Mouse (Mus musculus) Muller cell, postnatal 12 days (primary cell): Measurements from ENCODE around the gene AF067061.
"Not testable (repeated sequence)": the region's sequence is repeated elsewhere in the genome, so short reads cannot be mapped to it uniquely, and the experiment has no call there.

Source experiments
- DNase-seq: peaks from one replicate; pipeline ENCODE4 v3.0.0-alpha.2; 2015; ENCODE audit errors: inconsistent ontology term

The AF067061 gene

GRCm38 (mm10) chr13:120262870-120263269 lies at the start of gene AF067061:
AF067061 (plus strand) TSS chr13:120263114.
- not testable (repeated sequence) for DNase-seq

DNA sequence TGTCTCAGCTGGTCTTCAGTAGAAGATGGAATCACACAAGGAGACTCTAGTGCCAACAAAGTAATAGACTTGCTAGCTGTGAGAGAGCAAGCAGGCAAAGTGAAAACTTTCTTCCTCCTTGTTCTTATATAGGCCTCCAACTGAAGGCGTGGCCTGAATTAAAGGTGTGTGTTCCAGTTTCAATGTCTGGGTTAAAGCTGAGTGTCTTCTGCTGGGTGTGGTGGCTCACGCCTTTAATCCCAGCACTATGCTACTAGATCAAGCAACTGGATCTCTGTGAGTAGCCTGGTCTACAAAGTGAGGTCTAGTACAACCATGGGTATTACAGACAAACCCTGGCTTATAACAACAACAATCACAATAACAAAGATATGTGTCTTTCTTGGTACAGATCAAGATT lies 47.1 kb upstream of the AF067061 start, which contains the start of gene Gm21762:
Gene Gm21762, minus strand, starts transcription at position 101 of the 400 bp plus-strand sequence.
- DNase-seq, result not testable (repeated sequence)

DNA sequence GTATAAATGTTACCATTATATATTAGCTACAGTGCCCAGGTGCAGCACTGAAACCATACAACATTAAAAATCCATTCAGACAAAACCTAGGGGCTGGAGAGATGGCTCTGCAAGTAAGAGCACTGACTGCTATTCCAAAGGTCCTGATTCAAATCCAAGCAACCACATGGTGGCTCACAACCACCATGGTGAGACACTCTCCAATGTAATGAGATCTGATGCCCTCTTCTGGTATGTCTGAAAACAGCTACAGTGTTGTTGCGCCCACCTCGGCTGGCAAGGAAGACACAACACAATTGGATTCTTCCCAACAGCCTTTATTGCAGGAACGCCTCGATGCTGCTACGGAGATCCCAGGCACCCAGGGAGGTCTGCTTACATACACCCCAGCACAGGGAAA lies 42.0 kb upstream of the AF067061 start:
- DNase-seq, result not testable (repeated sequence)

DNA sequence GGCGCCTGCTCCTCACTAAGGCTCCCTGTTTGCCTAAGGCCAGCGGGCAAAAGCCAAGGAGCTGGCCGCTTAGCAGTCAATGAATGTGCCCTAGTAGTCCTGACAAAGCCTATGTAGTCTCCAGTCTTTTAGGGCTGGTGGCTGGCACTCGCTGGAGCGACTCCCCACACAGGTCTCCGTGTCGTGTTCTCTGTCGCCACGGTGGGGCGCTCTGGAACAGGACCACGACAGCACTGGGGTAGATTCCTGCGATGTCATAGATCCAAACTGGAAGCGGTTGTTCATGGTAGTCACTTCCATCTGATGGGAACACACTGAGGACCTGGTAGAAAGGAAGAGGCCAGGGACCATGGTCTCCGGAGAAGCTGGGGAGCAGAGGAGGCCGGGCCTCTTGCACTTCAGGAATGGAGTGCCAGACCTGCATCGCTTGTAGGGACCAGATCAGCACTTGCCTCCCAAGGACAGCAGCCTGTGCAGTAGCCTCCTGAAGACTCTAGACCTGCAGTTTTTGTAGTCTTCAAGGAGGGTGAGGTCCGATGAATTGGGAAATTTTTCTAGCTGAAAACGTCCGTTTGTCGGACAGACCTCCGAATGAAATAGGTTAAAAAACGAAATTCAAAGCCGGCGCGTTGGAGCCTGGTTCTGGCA lies 39.8 kb upstream of the AF067061 start:
- not testable (repeated sequence) for DNase-seq

GRCm38 (mm10) chr13:120231798-120232197 lies 31.1 kb upstream of the AF067061 start:
- not testable (repeated sequence) for DNase-seq

- DNase-seq, result not testable (repeated sequence)
Measured at GRCm38 (mm10) chr13:120232447-120233049, 30.4 kb upstream of the AF067061 start.

GRCm38 (mm10) chr13:120238811-120239210 lies 24.1 kb upstream of the AF067061 start, which contains the start of gene Gm21731:
Gm21731 (plus strand) TSS chr13:120239111.
- DNase-seq, result not testable (repeated sequence)

- not testable (repeated sequence) for DNase-seq
Measured at GRCm38 (mm10) chr13:120251208-120251924, 11.5 kb upstream of the AF067061 start.

- not testable (repeated sequence) for DNase-seq
Measured at GRCm38 (mm10) chr13:120258817-120259658, 3.9 kb upstream of the AF067061 start.

DNA sequence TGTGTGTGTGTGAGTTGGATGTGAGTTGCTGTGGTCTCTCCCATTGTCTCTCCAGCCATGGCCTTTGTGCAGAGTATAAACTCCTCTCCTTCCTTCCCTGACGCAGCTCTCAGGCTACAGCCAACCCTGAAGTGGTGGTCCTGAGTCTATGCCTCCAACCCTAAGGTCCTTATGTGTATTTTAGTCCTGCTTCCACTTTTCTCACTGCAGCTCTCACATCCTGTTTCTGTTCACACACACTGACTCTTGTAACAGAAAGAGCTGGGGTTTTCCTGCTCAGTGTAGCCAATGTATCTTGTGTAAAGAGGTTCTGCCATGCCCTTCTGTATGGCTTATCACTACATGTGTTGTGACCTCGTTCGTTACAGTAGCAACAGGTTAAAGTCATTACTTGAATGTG lies 3.2 kb upstream of the AF067061 start:
- DNase-seq, result not testable (repeated sequence)

GRCm38 (mm10) chr13:120277837-120278236 lies 14.9 kb downstream of the AF067061 start:
- peak; percentile 2 for DNase-seq

- DNase-seq, result no peak
Measured at GRCm38 (mm10) chr13:120278784-120279183, 15.9 kb downstream of the AF067061 start.

DNA sequence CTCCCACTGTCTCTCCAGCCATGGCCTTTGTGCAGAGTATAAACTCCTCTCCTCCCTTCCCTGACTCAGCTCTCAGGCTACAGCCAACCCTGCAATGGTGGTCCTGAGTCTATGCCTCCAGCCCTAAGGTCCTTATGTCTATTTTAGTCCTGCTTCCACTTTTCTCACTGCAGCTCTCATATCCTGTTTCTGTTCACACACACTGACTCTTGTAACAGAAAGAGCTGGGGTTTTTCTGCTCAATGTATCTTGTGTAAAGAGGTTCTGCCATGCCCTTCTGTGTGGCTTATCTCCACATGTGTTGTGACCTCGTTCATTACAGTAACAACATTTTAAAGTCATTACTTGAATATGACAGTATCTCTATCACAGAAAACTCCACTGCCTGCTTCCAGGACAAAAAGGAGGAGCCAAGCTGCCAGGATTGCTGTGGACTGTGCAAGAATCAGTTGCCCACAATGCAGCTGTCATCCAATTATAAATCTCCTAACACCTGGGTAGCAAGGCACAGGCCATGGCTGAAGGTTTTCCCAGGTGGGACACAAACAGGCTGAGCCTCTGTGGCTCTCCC lies 36.5 kb downstream of the AF067061 start:
- no peak for DNase-seq

- DNase-seq, result no peak
Measured at GRCm38 (mm10) chr13:120299991-120300442, 37.1 kb downstream of the AF067061 start, which contains the start of gene BC147527. BC147527 (plus strand) TSS chr13:120300392.

- no peak for DNase-seq
Measured at GRCm38 (mm10) chr13:120300853-120301252, 37.9 kb downstream of the AF067061 start.

GRCm38 (mm10) chr13:120310749-120311148 lies 47.8 kb downstream of the AF067061 start:
- DNase-seq, result no peak

GRCm38 (mm10) chr13:120313584-120313983 lies 50.7 kb downstream of the AF067061 start:
- DNase-seq, result no peak
